Mouse (Mus musculus): ENCODE results near the gene Ust. TPM values are rescaled to one million over a fixed set of nuclear protein-coding genes. Genes with fewer than 3 reads are reported as not detected.

Gene Ust
- polyA plus RNA-seq, 1 experiment from 2014 or later: 8.5 TPM

DNA sequence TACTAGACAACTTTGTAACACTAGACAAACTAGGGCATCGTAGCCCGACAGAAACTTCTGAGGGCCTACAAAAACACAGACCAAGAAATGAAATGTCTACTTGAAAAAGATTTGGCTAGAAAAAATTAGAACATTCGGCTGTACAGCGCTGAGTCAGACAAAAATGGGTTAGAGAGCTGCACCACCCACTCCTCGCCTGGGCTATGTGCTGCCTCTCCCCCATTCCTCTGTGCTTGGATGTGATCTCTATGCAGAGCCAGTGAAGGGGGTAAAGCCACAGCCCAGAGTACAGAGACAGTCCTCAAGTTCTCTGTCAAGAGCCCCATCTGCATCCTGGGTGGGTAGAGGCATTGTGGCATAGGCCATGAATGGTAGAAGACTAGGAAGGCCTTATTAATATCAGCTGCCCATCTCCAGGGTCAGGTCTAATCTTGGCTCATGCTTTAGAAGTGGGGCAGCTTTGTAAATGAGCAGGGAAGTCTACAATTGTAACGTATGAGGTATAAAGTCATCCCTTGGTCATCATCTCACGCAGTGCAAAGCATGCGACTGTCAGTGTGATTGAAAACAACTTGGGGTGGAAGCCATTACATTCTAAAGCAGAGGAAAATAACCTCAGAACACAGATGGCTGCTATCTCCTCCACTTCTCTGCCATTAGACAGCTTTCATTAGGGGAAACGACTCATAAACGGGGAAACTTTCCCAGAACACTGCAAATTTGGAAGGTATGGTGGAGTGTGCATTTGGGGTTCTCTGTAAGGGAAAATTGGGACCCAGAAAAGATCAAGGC, 281.6 kb downstream of the Ust start:
- no peak overlapping the region for H3K4me3 ChIP-seq
- H3K27ac ChIP-seq: no peak overlapping the region
- ATAC-seq (ENCODE audit: insufficient number of reproducible peaks, insufficient read depth, low FRiP score, low TSS enrichment, low read depth): no peak
- 88% methylated on average over 10 of the region's 10 CpGs for WGBS
- H3K36me3 ChIP-seq: no peaks in the 10 kb centered on the region
- peaks cover 3% of the 10 kb centered on the region; the same call in 1 of the 2 replicates for H3K9me3 ChIP-seq
- H3K4me1 ChIP-seq: peaks cover 11% of the 10 kb centered on the region; the same call in 1 of the 2 replicates
- no peak overlapping the region for H3K4me2 ChIP-seq
- no peak overlapping the region for H3K9ac ChIP-seq
- H3K27me3 ChIP-seq: no peaks in the 10 kb centered on the region

GRCm38 (mm10) chr10:8233148-8233901, 285.3 kb downstream of the Ust start:
- Histone ChIP-seq H3K9ac (no peak overlapping the region), H3K27ac (peak overlapping the region; percentile 29; the same call in 1 of the 2 replicates), H3K9me3 (peaks cover 3% of the 10 kb centered on the region; the same call in 1 of the 2 replicates), H3K36me3 (no peaks in the 10 kb centered on the region), H3K4me3 (no peak overlapping the region), H3K27me3 (no peaks in the 10 kb centered on the region), H3K4me1 (peaks cover 36% of the 10 kb centered on the region), H3K4me2 (no peak overlapping the region)
- WGBS: 73% methylated on average over 8 of the region's 8 CpGs
- no peak for ATAC-seq (ENCODE audit: insufficient number of reproducible peaks, insufficient read depth, low FRiP score, low TSS enrichment, low read depth)

GRCm38 (mm10) chr10:8232535-8232934, 286.1 kb downstream of the Ust start:
- peaks cover 3% of the 10 kb centered on the region; the same call in 1 of the 2 replicates for H3K9me3 ChIP-seq
- H3K27ac ChIP-seq: peak overlapping the region; percentile 39; the same call in 1 of the 2 replicates

GRCm38 (mm10) chr10:8228375-8228743, 290.3 kb downstream of the Ust start:
- no peaks in the 10 kb centered on the region for H3K9me3 ChIP-seq
- H3K4me2 ChIP-seq: no peak overlapping the region
- 26% methylated on average over 3 of the region's 3 CpGs for WGBS
- H3K9ac ChIP-seq: no peak overlapping the region
- H3K4me3 ChIP-seq: no peak overlapping the region
- H3K36me3 ChIP-seq: no peaks in the 10 kb centered on the region
- peak overlapping the region; percentile 80 for H3K27ac ChIP-seq
- no peaks in the 10 kb centered on the region for H3K27me3 ChIP-seq
- ATAC-seq (ENCODE audit: insufficient number of reproducible peaks, insufficient read depth, low FRiP score, low TSS enrichment, low read depth): no peak
- H3K4me1 ChIP-seq: peaks cover 41% of the 10 kb centered on the region

More at GRCm38 (mm10) chr10:8232535-8232934, 286.1 kb downstream of the Ust start:
- Histone ChIP-seq H3K4me2 (no peak overlapping the region), H3K4me3 (no peak overlapping the region), H3K27me3 (no peaks in the 10 kb centered on the region), H3K9ac (no peak overlapping the region), H3K36me3 (no peaks in the 10 kb centered on the region), H3K4me1 (peaks cover 43% of the 10 kb centered on the region)
- ATAC-seq (ENCODE audit: insufficient number of reproducible peaks, insufficient read depth, low FRiP score, low TSS enrichment, low read depth): no peak
- WGBS: 76% methylated on average over 6 of the region's 6 CpGs

GRCm38 (mm10) chr10:8227705-8228374, 290.8 kb downstream of the Ust start:
- Histone ChIP-seq H3K9me3 (no peaks in the 10 kb centered on the region), H3K4me3 (no peak overlapping the region), H3K36me3 (no peaks in the 10 kb centered on the region), H3K27ac (peak overlapping the region; percentile 80), H3K4me1 (peaks cover 37% of the 10 kb centered on the region), H3K27me3 (no peaks in the 10 kb centered on the region), H3K9ac (no peak overlapping the region), H3K4me2 (no peak overlapping the region)
- 27% methylated on average over 5 of the region's 5 CpGs for WGBS
- no peak for ATAC-seq (ENCODE audit: insufficient number of reproducible peaks, insufficient read depth, low FRiP score, low TSS enrichment, low read depth)

- Histone ChIP-seq H3K27ac (no peak overlapping the region), H3K4me3 (no peak overlapping the region), H3K36me3 (no peaks in the 10 kb centered on the region), H3K9ac (no peak overlapping the region), H3K27me3 (no peaks in the 10 kb centered on the region), H3K4me2 (no peak overlapping the region), H3K4me1 (peaks cover 29% of the 10 kb centered on the region), H3K9me3 (no peaks in the 10 kb centered on the region)
- no peak for ATAC-seq (ENCODE audit: insufficient number of reproducible peaks, insufficient read depth, low FRiP score, low TSS enrichment, low read depth)
- WGBS: 74% methylated on average over 3 of the region's 3 CpGs
Measured at GRCm38 (mm10) chr10:8226650-8227049, 292.0 kb downstream of the Ust start.

DNA sequence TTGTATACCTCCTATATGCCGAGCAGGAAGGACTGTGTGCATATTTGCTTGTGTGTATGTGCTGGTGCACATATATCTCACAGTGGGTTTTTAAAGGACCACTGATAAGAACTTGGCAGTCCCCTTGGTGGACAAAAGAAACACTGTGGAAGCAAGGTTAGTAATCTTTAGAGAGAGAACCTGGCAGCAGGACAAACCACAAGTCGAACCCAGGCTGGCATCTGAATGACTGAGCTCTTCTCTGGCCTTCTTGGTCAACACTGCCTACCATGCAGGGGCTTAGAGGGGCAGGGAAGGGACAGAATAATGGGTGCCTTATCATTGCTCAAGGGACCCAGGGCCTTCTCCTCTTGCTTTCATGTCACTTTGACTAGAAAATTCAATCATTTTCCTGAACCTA, 294.0 kb downstream of the Ust start:
- Histone ChIP-seq H3K4me1 (peaks cover 18% of the 10 kb centered on the region), H3K4me3 (no peak overlapping the region), H3K9me3 (no peaks in the 10 kb centered on the region), H3K27me3 (no peaks in the 10 kb centered on the region), H3K4me2 (no peak overlapping the region), H3K36me3 (no peaks in the 10 kb centered on the region), H3K27ac (no peak overlapping the region), H3K9ac (no peak overlapping the region)
- no peak for ATAC-seq (ENCODE audit: insufficient number of reproducible peaks, insufficient read depth, low FRiP score, low TSS enrichment, low read depth)
- WGBS: 90% methylated on average over 2 of the region's 2 CpGs

DNA sequence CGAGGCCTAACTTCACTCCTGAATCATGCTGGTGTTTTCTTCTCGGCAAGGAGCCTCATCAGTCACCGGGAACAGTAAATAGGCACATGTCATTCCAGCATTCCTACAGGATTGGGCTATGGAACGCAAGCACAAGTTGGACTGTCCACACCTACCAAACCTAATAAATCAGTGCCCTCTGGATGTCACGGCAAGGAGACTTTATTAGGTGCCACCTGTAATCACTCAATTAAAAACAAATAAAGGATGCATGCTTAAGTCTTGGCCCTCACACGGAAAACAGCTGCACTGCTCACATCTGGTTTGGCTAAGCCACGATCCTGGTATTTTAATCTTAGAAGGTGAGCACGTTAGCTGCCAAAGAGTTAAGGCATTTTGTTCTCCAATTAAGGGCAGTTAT, 294.6 kb downstream of the Ust start:
- Histone ChIP-seq H3K27ac (no peak overlapping the region), H3K4me1 (peaks cover 14% of the 10 kb centered on the region), H3K9me3 (no peaks in the 10 kb centered on the region), H3K9ac (no peak overlapping the region), H3K4me2 (no peak overlapping the region), H3K27me3 (no peaks in the 10 kb centered on the region), H3K36me3 (no peaks in the 10 kb centered on the region), H3K4me3 (no peak overlapping the region)
- WGBS: 72% methylated on average over 8 of the region's 8 CpGs
- ATAC-seq (ENCODE audit: insufficient number of reproducible peaks, insufficient read depth, low FRiP score, low TSS enrichment, low read depth): no peak

- no peaks in the 10 kb centered on the region for H3K36me3 ChIP-seq
- ATAC-seq (ENCODE audit: insufficient number of reproducible peaks, insufficient read depth, low FRiP score, low TSS enrichment, low read depth): no peak
- H3K4me1 ChIP-seq: peaks cover 25% of the 10 kb centered on the region
- no peaks in the 10 kb centered on the region for H3K9me3 ChIP-seq
- H3K9ac ChIP-seq: no peak overlapping the region
- WGBS: 39% methylated on average over 8 of the region's 8 CpGs
- no peak overlapping the region for H3K4me3 ChIP-seq
- no peaks in the 10 kb centered on the region for H3K27me3 ChIP-seq
- H3K4me2 ChIP-seq: no peak overlapping the region
- no peak overlapping the region for H3K27ac ChIP-seq
Measured at GRCm38 (mm10) chr10:8216946-8217345, 301.7 kb downstream of the Ust start.

GRCm38 (mm10) chr10:8215181-8215580, 303.4 kb downstream of the Ust start:
- ATAC-seq (ENCODE audit: insufficient number of reproducible peaks, insufficient read depth, low FRiP score, low TSS enrichment, low read depth): no peak
- H3K27me3 ChIP-seq: no peaks in the 10 kb centered on the region
- peaks cover 36% of the 10 kb centered on the region for H3K4me1 ChIP-seq
- WGBS: 95% methylated on average over 3 of the region's 3 CpGs
- H3K4me2 ChIP-seq: no peak overlapping the region
- H3K36me3 ChIP-seq: no peaks in the 10 kb centered on the region
- no peak overlapping the region for H3K4me3 ChIP-seq
- no peaks in the 10 kb centered on the region for H3K9me3 ChIP-seq
- no peak overlapping the region for H3K27ac ChIP-seq
- no peak overlapping the region for H3K9ac ChIP-seq

DNA sequence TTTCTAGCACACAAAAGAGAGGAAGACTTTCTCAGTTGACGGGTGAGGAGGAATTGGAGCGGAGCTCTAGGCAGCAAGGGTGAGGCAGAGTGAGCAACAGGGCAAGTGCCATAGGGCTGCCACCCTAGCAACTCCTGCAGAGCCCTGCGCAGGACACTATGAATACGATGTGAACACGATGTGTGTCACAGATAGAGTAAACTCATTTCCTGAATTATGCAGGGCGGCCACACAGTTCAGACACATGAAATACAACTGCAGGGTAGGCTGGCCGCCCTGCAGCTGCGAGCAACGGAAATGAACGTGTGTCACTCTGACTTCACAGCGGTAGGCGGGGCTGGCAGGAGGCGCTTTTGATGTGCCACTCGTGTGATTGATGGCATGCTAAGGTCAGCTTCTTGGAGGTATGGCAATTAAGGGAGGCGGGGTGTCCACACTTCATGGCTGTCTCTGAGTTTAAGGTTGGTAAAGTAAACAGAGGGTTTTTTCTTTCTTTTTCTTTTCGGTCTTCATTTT, 304.7 kb downstream of the Ust start:
- Histone ChIP-seq H3K9me3 (no peaks in the 10 kb centered on the region), H3K36me3 (no peaks in the 10 kb centered on the region), H3K4me1 (peaks cover 42% of the 10 kb centered on the region), H3K4me3 (no peak overlapping the region), H3K27ac (no peak overlapping the region), H3K4me2 (peak overlapping the region; percentile 5; the same call in 1 of the 2 replicates), H3K27me3 (no peaks in the 10 kb centered on the region), H3K9ac (no peak overlapping the region)
- WGBS: 42% methylated on average over 16 of the region's 16 CpGs
- ATAC-seq (ENCODE audit: insufficient number of reproducible peaks, insufficient read depth, low FRiP score, low TSS enrichment, low read depth): no peak
